Mouse (Mus musculus): ENCODE data around the gene Egfl8.

DNA sequence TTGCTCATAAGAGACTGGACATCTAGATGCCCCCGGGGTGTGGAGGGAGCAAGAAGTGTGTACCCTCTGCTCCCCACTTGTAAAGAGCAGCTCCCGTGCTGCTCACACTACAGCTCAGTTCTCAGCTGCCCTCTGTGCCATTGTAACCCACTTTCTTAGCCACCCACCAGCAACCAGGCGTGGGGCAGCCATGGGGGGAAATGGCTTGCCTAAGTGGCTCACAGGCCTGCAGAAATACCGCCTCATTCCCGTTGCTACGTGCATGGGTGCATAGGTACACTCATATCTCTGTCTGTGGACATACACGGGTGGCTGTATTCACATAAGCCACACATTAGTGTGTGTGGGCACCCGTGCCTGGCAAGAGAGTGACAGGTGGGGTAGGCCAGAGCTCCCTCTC is 47.2 kb upstream of the Egfl8 start:
- TF ChIP-seq CTCF (IDR thresholded peaks at IDR 0.05), result no peak
- TF ChIP-seq EP300 (IDR thresholded peaks at IDR 0.05), result no peak
